Mouse (Mus musculus) intestine, embryonic 14.5 days (tissue): ENCODE results near the gene 1700001K19Rik. TPM values are rescaled to one million over a fixed set of nuclear protein-coding genes. Genes with fewer than 3 reads are reported as not detected.

Source experiments
- ATAC-seq: fragments of 200-750 bp; cut with Nextera tagmentation; replicated peaks from 2 replicates; pipeline ENCODE4 v1.8.0; 2017; ENCODE audit warnings: low read depth, moderate number of reproducible peaks, moderate TSS enrichment, moderate library complexity; ENCODE audit not compliant: low FRiP score, low TSS enrichment
- DNase-seq: peaks from one replicate; pipeline ENCODE4 v3.0.0-alpha.2; 2018; ENCODE audit warnings: low spot score
- H3K27ac ChIP-seq: fragments of 300-500 bp; sonication (generic); 2 replicates; pipeline ENCODE4 v1.5.1; 2014; ENCODE audit warnings: low read depth, mild to moderate bottlenecking, control low read depth
- H3K27me3 ChIP-seq: fragments of 300-500 bp; sonication (generic); replicated peaks from 2 replicates; pipeline ENCODE4 v1.6.1; 2014; ENCODE audit warnings: low read length, control low read depth; ENCODE audit not compliant: control insufficient read depth, insufficient read depth
- H3K36me3 ChIP-seq: fragments of 300-500 bp; sonication (generic); 2 replicates; pipeline ENCODE4 v1.6.1; 2014; ENCODE audit warnings: low read length, control low read depth; ENCODE audit not compliant: control insufficient read depth, insufficient read depth
- H3K4me1 ChIP-seq: fragments of 300-500 bp; sonication (generic); replicated peaks from 2 replicates; pipeline ENCODE4 v1.6.1; 2014; ENCODE audit warnings: low read length, control low read depth, mixed read lengths; ENCODE audit not compliant: control insufficient read depth, insufficient read depth
- H3K4me2 ChIP-seq: fragments of 300-500 bp; sonication (generic); 2 replicates; pipeline ENCODE4 v1.6.1; 2014; ENCODE audit warnings: low read length
- H3K4me3 ChIP-seq: fragments of 300-500 bp; sonication (generic); 2 replicates; pipeline ENCODE4 v1.5.1; 2014; ENCODE audit warnings: low read depth, low read length, control low read depth, mixed read lengths
- H3K9ac ChIP-seq: fragments of 300-500 bp; sonication (generic); 2 replicates; pipeline ENCODE4 v1.6.1; 2014; ENCODE audit warnings: mild to moderate bottlenecking, low read length
- H3K9me3 ChIP-seq: fragments of 300-500 bp; sonication (generic); 2 replicates; pipeline ENCODE4 v1.6.1; 2016; ENCODE audit warnings: low read length, control low read depth; ENCODE audit not compliant: control insufficient read depth
- WGBS: fragments of 180-500 bp; shearing (Covaris S2); extraction: QIAGEN DNeasy Blood & Tissue Kit; methylation state at CpG from one replicate; pipeline ENCODE4 v1.1.7; 2014; 5-methylcytosine and 5-hydroxymethylcytosine counted together
- polyA plus RNA-seq: library from polyadenylated mRNA; unstranded; fragments of >200 nt; fragmentation: Nextera tagmentation; extraction: Ambion mirVana; gene quantifications from 2 replicates; pipeline ENCODE4 v1.2.1, GENCODE M21; 2014

The 1700001K19Rik gene
- 0.31 TPM in 1 of 2 replicates, not detected in the other for polyA plus RNA-seq

DNA sequence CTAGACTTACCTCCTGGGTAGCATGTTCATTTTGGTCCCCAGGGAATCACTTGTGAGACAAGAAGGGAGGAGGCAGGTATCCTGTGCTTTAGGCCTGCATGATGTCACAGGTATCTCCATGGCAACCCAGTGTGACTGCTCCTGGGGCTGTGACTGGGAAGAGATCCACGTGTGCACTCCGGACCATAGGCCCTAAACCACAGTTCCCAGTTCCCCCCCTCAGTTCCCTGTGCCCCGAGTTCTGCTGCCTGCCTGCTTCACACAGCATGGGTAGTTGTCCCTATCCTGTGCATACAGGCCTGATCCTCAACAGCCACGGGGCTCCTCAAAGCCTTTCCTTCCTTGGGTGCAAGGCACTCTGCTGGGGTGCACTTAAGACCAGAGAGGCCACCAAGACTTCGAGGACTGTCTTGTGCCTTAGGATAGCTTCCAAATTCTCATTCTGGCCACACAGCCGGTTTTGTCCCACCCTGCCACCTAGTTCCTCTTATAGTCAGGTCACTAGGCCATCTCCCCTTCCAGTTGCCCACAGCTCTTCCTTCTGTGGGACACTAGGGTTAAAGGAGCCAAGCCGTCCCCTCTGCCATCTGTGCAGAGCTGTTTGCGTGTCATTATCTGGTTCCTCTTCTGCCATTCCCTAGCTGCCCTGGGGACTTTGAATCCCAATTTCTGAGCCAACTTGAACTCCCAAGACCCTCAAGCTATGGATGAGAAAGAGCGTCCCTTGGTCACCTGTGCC lies at the start of gene 1700001K19Rik:
Gene 1700001K19Rik, minus strand, starts transcription at position 59 of the 739 bp plus-strand sequence.
- Histone ChIP-seq H3K4me2 (no peak within 1 kb of the TSS), H3K27me3 (no peaks in the 10 kb centered on the region), H3K36me3 (peaks cover 8% of the 10 kb centered on the region; the same call in 1 of the 2 replicates), H3K9me3 (no peaks in the 10 kb centered on the region), H3K4me3 (no peak within 1 kb of the TSS), H3K4me1 (no peaks in the 10 kb centered on the region), H3K9ac (no peak within 1 kb of the TSS), H3K27ac (no peak within 1 kb of the TSS)
- ATAC-seq (no peak), DNase-seq (no peak)
- WGBS, result 74% methylated on average over 9 of the region's 9 CpGs

- Histone ChIP-seq H3K4me2 (no peak overlapping the region), H3K9me3 (no peaks in the 10 kb centered on the region), H3K9ac (no peak overlapping the region), H3K27me3 (no peaks in the 10 kb centered on the region), H3K4me1 (no peaks in the 10 kb centered on the region), H3K27ac (no peak overlapping the region), H3K4me3 (no peak overlapping the region), H3K36me3 (no peaks in the 10 kb centered on the region)
- ATAC-seq (no peak), DNase-seq (no peak)
- WGBS, result 50% methylated on average over 1 of the region's 1 CpGs
Observed at GRCm38 (mm10) chr12:110726428-110726827, 44.0 kb upstream of the 1700001K19Rik start.

GRCm38 (mm10) chr12:110725489-110725888 lies 43.1 kb upstream of the 1700001K19Rik start:
- no peaks in the 10 kb centered on the region for H3K9me3 ChIP-seq
- H3K27me3 ChIP-seq, result 0 out of 2 replicates have a peak, but pooled peaks cover under 1% of the 10 kb centered on the region
- no peaks in the 10 kb centered on the region for H3K36me3 ChIP-seq
- no peak for DNase-seq
- WGBS, result 82% methylated on average over 5 of the region's 5 CpGs
- H3K9ac ChIP-seq, result no peak overlapping the region
- H3K4me1 ChIP-seq, result no peaks in the 10 kb centered on the region
- H3K4me2 ChIP-seq, result no peak overlapping the region
- ATAC-seq, result no peak
- H3K4me3 ChIP-seq, result no peak overlapping the region
- no peak overlapping the region for H3K27ac ChIP-seq

GRCm38 (mm10) chr12:110725051-110725450 lies 42.6 kb upstream of the 1700001K19Rik start:
- no peak overlapping the region for H3K9ac ChIP-seq
- ATAC-seq (no peak), DNase-seq (no peak)
- 0 out of 2 replicates have a peak, but pooled peaks cover 4% of the 10 kb centered on the region for H3K27me3 ChIP-seq
- H3K27ac ChIP-seq, result no peak overlapping the region
- H3K36me3 ChIP-seq, result no peaks in the 10 kb centered on the region
- H3K9me3 ChIP-seq, result no peaks in the 10 kb centered on the region
- no peaks in the 10 kb centered on the region for H3K4me1 ChIP-seq
- no peak overlapping the region for H3K4me2 ChIP-seq
- H3K4me3 ChIP-seq, result no peak overlapping the region
- 94% methylated on average over 5 of the region's 5 CpGs for WGBS

DNA sequence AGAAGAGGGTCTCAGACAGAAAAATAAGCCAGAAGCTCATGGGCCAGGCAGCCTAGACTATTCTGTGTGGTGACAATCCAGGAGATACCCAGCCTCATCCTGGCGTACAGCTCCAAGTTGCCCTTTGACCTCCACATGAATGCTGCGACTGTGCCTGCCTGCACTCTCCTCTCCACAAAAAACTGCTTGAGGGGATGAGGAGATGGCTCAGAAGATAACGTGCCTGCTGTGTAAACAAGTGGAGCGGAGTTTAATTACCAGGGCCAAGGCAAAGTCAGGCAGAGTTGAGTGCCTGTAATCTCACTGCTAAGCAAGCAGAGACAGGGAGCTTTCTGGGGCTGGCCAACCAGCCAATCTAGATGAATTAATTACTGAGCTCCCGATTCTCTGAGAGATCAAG lies 33.6 kb upstream of the 1700001K19Rik start:
- Histone ChIP-seq H3K4me2 (no peak overlapping the region), H3K4me3 (no peak overlapping the region), H3K9ac (no peak overlapping the region), H3K4me1 (no peaks in the 10 kb centered on the region), H3K27me3 (0 out of 2 replicates have a peak, but pooled peaks cover 6% of the 10 kb centered on the region), H3K27ac (no peak overlapping the region), H3K9me3 (no peaks in the 10 kb centered on the region), H3K36me3 (no peaks in the 10 kb centered on the region)
- WGBS, result 12% methylated on average over 5 of the region's 5 CpGs
- DNase-seq (no peak), ATAC-seq (0 out of 2 replicates have a peak, but pooled peaks have one; percentile 50)

- Histone ChIP-seq H3K9ac (no peak overlapping the region), H3K4me1 (no peaks in the 10 kb centered on the region), H3K36me3 (no peaks in the 10 kb centered on the region), H3K27ac (no peak overlapping the region), H3K4me2 (no peak overlapping the region), H3K27me3 (0 out of 2 replicates have a peak, but pooled peaks cover 1% of the 10 kb centered on the region), H3K9me3 (no peaks in the 10 kb centered on the region), H3K4me3 (no peak overlapping the region)
- 93% methylated on average over 6 of the region's 6 CpGs for WGBS
- ATAC-seq, result no peak
- DNase-seq, result no peak
Observed at GRCm38 (mm10) chr12:110714215-110714614, 31.8 kb upstream of the 1700001K19Rik start.

DNA sequence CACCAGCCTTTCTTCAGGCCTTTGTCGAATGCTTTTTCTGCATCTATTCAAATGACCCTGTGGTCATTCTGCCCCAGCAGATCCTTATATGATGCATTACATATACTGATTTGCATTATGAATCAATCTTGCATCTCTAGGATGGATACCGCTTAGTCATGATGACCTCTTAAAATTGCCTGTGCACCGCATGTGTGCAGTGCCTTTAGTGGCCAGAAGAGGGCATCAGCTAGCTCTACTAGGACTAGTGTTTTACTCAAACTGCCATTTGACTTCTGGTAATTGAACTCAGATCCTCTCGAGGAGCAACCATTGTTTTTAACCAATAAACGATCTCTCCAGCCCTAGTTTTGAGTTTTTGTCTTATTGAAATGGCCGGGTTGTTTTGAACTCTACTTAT lies 31.4 kb upstream of the 1700001K19Rik start:
- H3K27ac ChIP-seq, result no peak overlapping the region
- H3K9me3 ChIP-seq, result no peaks in the 10 kb centered on the region
- ATAC-seq (no peak), DNase-seq (no peak)
- H3K4me2 ChIP-seq, result no peak overlapping the region
- H3K9ac ChIP-seq, result no peak overlapping the region
- no peak overlapping the region for H3K4me3 ChIP-seq
- WGBS, result 96% methylated on average over 6 of the region's 6 CpGs
- no peaks in the 10 kb centered on the region for H3K36me3 ChIP-seq
- no peaks in the 10 kb centered on the region for H3K27me3 ChIP-seq
- no peaks in the 10 kb centered on the region for H3K4me1 ChIP-seq

- Histone ChIP-seq H3K4me1 (no peaks in the 10 kb centered on the region), H3K27ac (no peak overlapping the region), H3K36me3 (no peaks in the 10 kb centered on the region), H3K4me2 (no peak overlapping the region), H3K9me3 (no peaks in the 10 kb centered on the region), H3K9ac (no peak overlapping the region), H3K27me3 (no peaks in the 10 kb centered on the region), H3K4me3 (no peak overlapping the region)
- DNase-seq (no peak), ATAC-seq (no peak)
- WGBS, result 61% methylated on average over 5 of the region's 5 CpGs
Observed at GRCm38 (mm10) chr12:110711270-110711669, 28.9 kb upstream of the 1700001K19Rik start.

- Histone ChIP-seq H3K27ac (no peak overlapping the region), H3K4me2 (no peak overlapping the region), H3K4me3 (no peak overlapping the region), H3K36me3 (no peaks in the 10 kb centered on the region), H3K27me3 (no peaks in the 10 kb centered on the region), H3K9ac (no peak overlapping the region), H3K9me3 (no peaks in the 10 kb centered on the region), H3K4me1 (no peaks in the 10 kb centered on the region)
- ATAC-seq (no peak), DNase-seq (no peak)
- 88% methylated on average over 7 of the region's 7 CpGs for WGBS
Observed at GRCm38 (mm10) chr12:110707451-110707850, 25.0 kb upstream of the 1700001K19Rik start.
